Mouse (Mus musculus) heart, embryonic 16.5 days (tissue): Measurements from ENCODE around the gene Zfp846. TPM values are rescaled to one million over a fixed set of nuclear protein-coding genes. Genes with fewer than 3 reads are reported as not detected.

ENCODE experiments used
- polyA plus RNA-seq: library from polyadenylated mRNA; unstranded; fragments of >200 nt; fragmentation: Nextera tagmentation; extraction: Ambion mirVana; gene quantifications from 2 replicates; pipeline ENCODE4 v1.2.1, GENCODE M21; 2015

The Zfp846 gene
- polyA plus RNA-seq, 1 experiment from 2014 or later = 12.0 TPM

Other genes starting within 250 kb of the Zfp846 start
- gene Olfr18, start 245.2 kb upstream of the Zfp846 start, polyA plus RNA-seq = not detected in 2 replicates
- gene Zfp560, start 196.1 kb upstream of the Zfp846 start, polyA plus RNA-seq = 29.1 and 31.0 TPM in 2 replicates
- 7.8 and 9.1 TPM in 2 replicates for gene Zfp26, start 121.1 kb upstream of the Zfp846 start, polyA plus RNA-seq
- 12.6 and 14.0 TPM in 2 replicates for gene Zfp426, start 88.5 kb upstream of the Zfp846 start, polyA plus RNA-seq
- gene Zfp266, start 59.9 kb upstream of the Zfp846 start, polyA plus RNA-seq = 46.1 and 46.2 TPM in 2 replicates
- 281 and 320 TPM in 2 replicates for gene Ubl5, start 61.6 kb downstream of the Zfp846 start, polyA plus RNA-seq
- gene Fbxl12, start 63.5 kb downstream of the Zfp846 start, polyA plus RNA-seq = 19.4 and 21.6 TPM in 2 replicates
- 47.4 and 48.4 TPM in 2 replicates for gene Pin1, start 70.8 kb downstream of the Zfp846 start, polyA plus RNA-seq
- gene Olfm2, start 165.1 kb downstream of the Zfp846 start, polyA plus RNA-seq = 1.4 and 1.7 TPM in 2 replicates
- gene Col5a3, start 233.8 kb downstream of the Zfp846 start, polyA plus RNA-seq = 1.9 and 2.1 TPM in 2 replicates
- gene Rdh8, start 237.2 kb downstream of the Zfp846 start, polyA plus RNA-seq = not detected in 2 replicates